7 mouse cellular contexts compared by ENCODE assay signal in the genomic region with DNA sequence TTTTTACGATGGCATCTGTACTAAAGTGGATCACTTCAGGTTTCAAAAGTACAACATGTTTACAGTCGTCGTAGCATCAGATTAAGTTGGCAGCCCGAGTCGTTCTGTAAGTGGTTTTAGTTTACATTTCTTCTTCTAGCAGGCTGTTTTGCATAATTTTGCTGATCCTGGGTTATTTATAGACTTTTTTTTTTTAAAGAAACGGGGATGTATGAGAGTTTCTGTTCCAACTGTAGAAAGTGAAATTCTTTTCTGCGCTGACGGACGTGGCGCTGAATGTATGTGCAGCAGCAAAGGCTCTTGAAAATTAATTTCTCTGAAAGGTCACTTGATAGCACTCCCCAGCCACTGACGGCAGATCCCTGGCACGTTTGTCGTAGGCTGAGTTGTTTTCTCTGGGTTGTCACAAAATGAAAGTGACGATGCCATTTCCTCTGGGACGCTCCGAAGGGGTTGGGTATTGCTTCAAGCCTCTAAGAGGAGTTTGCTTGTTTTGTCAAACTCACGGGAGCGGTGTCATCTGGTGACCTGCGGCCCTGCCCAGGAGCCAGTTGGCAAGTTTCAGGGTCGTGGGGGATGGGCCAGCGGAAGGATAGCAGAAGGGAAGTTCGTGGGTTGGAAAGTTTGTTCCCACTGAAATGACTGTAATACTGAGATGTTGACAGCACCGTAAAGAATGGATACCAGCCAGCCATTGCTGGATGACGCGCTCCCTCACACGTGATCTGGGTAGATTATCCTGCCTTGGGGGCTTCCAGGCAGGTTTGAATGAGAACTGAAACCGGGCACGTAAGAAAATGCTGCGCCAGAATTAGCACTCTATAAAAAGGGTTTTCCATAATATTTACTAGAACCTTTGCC.
DNase-seq lines count a peak whose midpoint lies in the region; ATAC-seq lines count a peak whose summit lies in the region.

No protein-coding gene starts in this region.

- intact Hi-C loops in left cerebral cortex, postnatal 10 days (cut with DNase I), result no loop called here

- H3K4me3 ChIP-seq in hindbrain, embryonic 13.5 days, result peak overlapping the region; percentile 35

- peak; percentile 68 for ATAC-seq in hindbrain, embryonic 13.5 days (ENCODE audit: low FRiP score)
- ATAC-seq in megakaryocyte, adult 5-6 weeks (ENCODE audit: poor library complexity, severe bottlenecking), result peak; percentile 80

- H3K27me3 ChIP-seq in hindbrain, embryonic 13.5 days, result peaks cover 5% of the 10 kb centered on the region; the same call in 1 of the 2 replicates

- peak overlapping the region; percentile 61 for H3K9ac ChIP-seq in hindbrain, embryonic 13.5 days

- H3K9me3 ChIP-seq in hindbrain, embryonic 13.5 days, result no peaks in the 10 kb centered on the region

- H3K4me1 ChIP-seq in hindbrain, embryonic 13.5 days (replicated peaks), result peaks cover 27% of the 10 kb centered on the region

- 1% methylated on average over 29 of the region's 29 CpGs for WGBS in hindbrain, embryonic 13.5 days

- H3K36me3 ChIP-seq in hindbrain, embryonic 13.5 days, result no peaks in the 10 kb centered on the region

- H3K27ac ChIP-seq in hindbrain, embryonic 13.5 days, result no peak overlapping the region

- DNase-seq in T-cell, adult 2 months (ENCODE audit: low spot score), result peak; percentile 88
- DNase-seq in cerebellum, adult 9-10 months, result peak; percentile 51
- peak; percentile 43 to 53 for DNase-seq in frontal cortex, postnatal 36 days (ENCODE audit: low spot score in 2 of 2)
- DNase-seq in left cerebral cortex, postnatal 10 days (ENCODE audit: extremely low spot score in 1 of 2, low spot score in 2 of 2), result peak; percentile 18 to 63
- DNase-seq in right cerebral cortex, postnatal 10 days (ENCODE audit: low spot score in 2 of 2), result peak; percentile 51 to 54

- H3K4me2 ChIP-seq in hindbrain, embryonic 13.5 days, result peak overlapping the region; percentile 61
